Mouse (Mus musculus): Measurements from ENCODE around the gene Ano4. TPM values are rescaled to one million over a fixed set of nuclear protein-coding genes. Genes with fewer than 3 reads are reported as not detected.

Gene Ano4
- polyA plus RNA-seq (2015; fragmentation: Nextera tagmentation; extraction: Ambion mirVana), result not detected in 2 replicates

DNA sequence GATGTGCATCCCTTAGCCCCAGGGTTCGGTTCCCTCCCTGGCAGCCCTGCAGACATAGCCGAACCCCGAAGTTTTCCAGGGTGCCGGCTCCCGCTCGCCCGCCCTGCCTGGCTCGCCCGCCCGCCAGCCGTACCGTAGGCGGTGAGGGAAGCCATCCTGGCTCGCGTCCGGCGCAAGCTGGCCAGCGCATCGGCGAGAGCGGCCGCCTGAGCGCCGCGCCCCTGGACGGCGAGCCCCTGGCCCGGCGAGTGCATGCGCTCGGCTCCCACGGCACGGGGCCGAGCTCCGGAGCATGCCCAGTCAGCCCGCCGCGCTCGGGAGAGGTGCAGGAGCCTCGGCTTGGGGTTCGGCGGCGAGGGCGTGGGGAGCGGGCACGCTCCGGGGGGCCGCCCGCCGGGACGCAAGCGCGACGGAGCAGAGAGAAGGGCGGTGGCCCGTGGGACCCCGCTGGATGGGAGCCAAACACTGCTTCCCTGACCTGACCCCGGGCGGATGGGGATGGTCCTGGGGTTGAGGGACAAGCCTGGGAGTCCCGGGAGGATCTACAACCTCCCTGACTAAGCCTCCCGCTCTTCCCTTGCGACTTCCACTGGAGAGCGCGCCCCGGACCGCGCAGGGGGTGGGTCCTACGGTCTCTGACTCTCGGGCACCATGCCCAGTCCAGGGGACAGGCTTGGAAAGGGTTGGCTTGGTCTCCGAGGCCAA lies at the start of gene Ano4:
TSS of gene Ano4 (minus strand) at position 272 of the 705 bp plus-strand sequence.
- no peak within 1 kb of the TSS for H3K9ac ChIP-seq (replicated peaks)
- peaks cover 5% of the 10 kb centered on the region; the same call in 1 of the 2 replicates for H3K4me1 ChIP-seq (ENCODE audit: insufficient read depth)
- WGBS (ENCODE audit: insufficient replicate concordance), result 1% methylated on average over 59 of the region's 70 CpGs
- TF ChIP-seq CTCF (IDR thresholded peaks at IDR 0.05; ENCODE audit: low read depth) (no peak), EP300 (IDR thresholded peaks at IDR 0.05; ENCODE audit: low read depth) (no peak)
- DNase-seq (peak; percentile 19), ATAC-seq (no peak)
- H3K27ac ChIP-seq (ENCODE audit: low read depth), result no peak within 1 kb of the TSS
- peaks cover 26% of the 10 kb centered on the region for H3K27me3 ChIP-seq (ENCODE audit: insufficient read depth, low read length)
- no peaks in the 10 kb centered on the region for H3K36me3 ChIP-seq (replicated peaks; ENCODE audit: insufficient read depth, low read length)
- peak within 1 kb of the TSS; percentile 39 for H3K4me3 ChIP-seq (ENCODE audit: low read depth, low read length)
- H3K9me3 ChIP-seq (ENCODE audit: low read length), result no peaks in the 10 kb centered on the region
- H3K4me2 ChIP-seq (ENCODE audit: low read depth, low read length), result peak within 1 kb of the TSS; percentile 69

- H3K4me3 ChIP-seq (ENCODE audit: low read depth, low read length), result no peak overlapping the region
- no peaks in the 10 kb centered on the region for H3K36me3 ChIP-seq (replicated peaks; ENCODE audit: insufficient read depth, low read length)
- no peak overlapping the region for H3K27ac ChIP-seq (ENCODE audit: low read depth)
- TF ChIP-seq EP300 (IDR thresholded peaks at IDR 0.05; ENCODE audit: low read depth) (no peak), CTCF (IDR thresholded peaks at IDR 0.05; ENCODE audit: low read depth) (no peak)
- no peaks in the 10 kb centered on the region for H3K9me3 ChIP-seq (ENCODE audit: low read length)
- DNase-seq (no peak), ATAC-seq (no peak)
- H3K27me3 ChIP-seq (ENCODE audit: insufficient read depth, low read length), result no peaks in the 10 kb centered on the region
- no peaks in the 10 kb centered on the region for H3K4me1 ChIP-seq (ENCODE audit: insufficient read depth)
- no peak overlapping the region for H3K4me2 ChIP-seq (ENCODE audit: low read depth, low read length)
- WGBS (ENCODE audit: insufficient replicate concordance), result 62% methylated on average over 4 of the region's 4 CpGs
- H3K9ac ChIP-seq (replicated peaks), result no peak overlapping the region
Measured at GRCm38 (mm10) chr10:89392687-89393086, 48.1 kb upstream of the Ano4 start.

DNA sequence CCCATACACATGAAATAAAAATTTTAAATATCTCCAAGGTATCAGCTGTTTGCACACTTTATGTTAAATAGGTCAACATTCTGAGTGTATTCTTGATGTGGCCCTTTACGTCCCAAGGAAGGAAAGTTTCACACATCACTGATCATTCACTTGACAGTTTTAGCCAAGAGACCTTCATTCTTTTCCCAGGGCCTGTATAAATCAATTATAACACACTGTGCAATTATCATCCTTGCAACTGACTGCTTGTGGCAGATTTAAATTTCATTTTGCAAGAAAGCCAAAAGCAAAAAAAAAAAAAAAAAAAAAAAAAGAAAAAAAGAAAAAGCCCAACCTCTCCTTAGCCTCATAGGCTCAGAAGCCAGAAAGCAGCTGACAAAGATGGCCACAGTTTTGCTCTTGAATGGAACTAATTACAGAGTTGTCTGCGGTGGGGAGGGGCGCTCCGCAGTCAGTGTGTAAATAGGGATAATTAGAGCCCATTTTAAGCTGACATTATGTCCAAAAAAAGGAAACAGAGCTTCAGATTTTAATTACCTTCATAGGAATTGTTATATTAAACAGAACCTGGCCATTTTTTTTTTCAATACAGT lies 47.1 kb upstream of the Ano4 start:
- DNase-seq (no peak), ATAC-seq (no peak)
- Histone ChIP-seq H3K4me3 (ENCODE audit: low read depth, low read length) (no peak overlapping the region), H3K4me1 (ENCODE audit: insufficient read depth) (no peaks in the 10 kb centered on the region), H3K36me3 (replicated peaks; ENCODE audit: insufficient read depth, low read length) (no peaks in the 10 kb centered on the region), H3K9me3 (ENCODE audit: low read length) (no peaks in the 10 kb centered on the region), H3K9ac (replicated peaks) (no peak overlapping the region), H3K27ac (ENCODE audit: low read depth) (no peak overlapping the region), H3K4me2 (ENCODE audit: low read depth, low read length) (no peak overlapping the region), H3K27me3 (ENCODE audit: insufficient read depth, low read length) (no peaks in the 10 kb centered on the region)
- no peak for TF ChIP-seq EP300 (IDR thresholded peaks at IDR 0.05; ENCODE audit: low read depth)
- TF ChIP-seq CTCF (IDR thresholded peaks at IDR 0.05; ENCODE audit: low read depth), result no peak
- WGBS (ENCODE audit: insufficient replicate concordance), result 81% methylated on average over 4 of the region's 4 CpGs

GRCm38 (mm10) chr10:89386461-89386860 lies 41.9 kb upstream of the Ano4 start:
- Histone ChIP-seq H3K9ac (replicated peaks) (no peak overlapping the region), H3K4me1 (ENCODE audit: insufficient read depth) (no peaks in the 10 kb centered on the region), H3K4me2 (ENCODE audit: low read depth, low read length) (no peak overlapping the region), H3K36me3 (replicated peaks; ENCODE audit: insufficient read depth, low read length) (no peaks in the 10 kb centered on the region), H3K4me3 (ENCODE audit: low read depth, low read length) (no peak overlapping the region), H3K27ac (ENCODE audit: low read depth) (no peak overlapping the region), H3K9me3 (ENCODE audit: low read length) (no peaks in the 10 kb centered on the region), H3K27me3 (ENCODE audit: insufficient read depth, low read length) (no peaks in the 10 kb centered on the region)
- 70% methylated on average over 3 of the region's 3 CpGs for WGBS (ENCODE audit: insufficient replicate concordance)
- ATAC-seq (no peak), DNase-seq (no peak)
- TF ChIP-seq EP300 (IDR thresholded peaks at IDR 0.05; ENCODE audit: low read depth), result no peak

DNA sequence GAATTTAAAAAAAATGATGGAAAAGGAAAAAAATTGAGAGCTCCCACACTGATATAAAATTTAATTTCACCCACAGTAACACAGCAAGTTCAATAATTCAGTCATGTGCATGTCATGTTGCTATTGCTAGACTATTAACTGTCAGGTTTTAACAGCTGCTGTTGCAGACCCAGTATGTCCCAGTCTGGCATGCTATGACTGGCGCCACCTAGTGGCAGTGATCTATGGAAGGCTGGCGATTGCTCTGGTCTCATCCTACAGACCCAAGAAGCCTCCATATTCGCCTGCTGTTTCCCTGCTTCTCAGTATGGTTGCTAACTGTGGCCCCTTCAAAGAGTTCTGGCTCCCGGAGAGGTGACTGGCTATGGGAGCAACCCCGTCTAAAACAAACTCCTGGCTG lies 38.9 kb upstream of the Ano4 start:
- TF ChIP-seq CTCF (IDR thresholded peaks at IDR 0.05; ENCODE audit: low read depth), result peak; percentile 93
- TF ChIP-seq EP300 (IDR thresholded peaks at IDR 0.05; ENCODE audit: low read depth), result no peak
- WGBS (ENCODE audit: insufficient replicate concordance), result 8% methylated on average over 5 of the region's 5 CpGs

DNA sequence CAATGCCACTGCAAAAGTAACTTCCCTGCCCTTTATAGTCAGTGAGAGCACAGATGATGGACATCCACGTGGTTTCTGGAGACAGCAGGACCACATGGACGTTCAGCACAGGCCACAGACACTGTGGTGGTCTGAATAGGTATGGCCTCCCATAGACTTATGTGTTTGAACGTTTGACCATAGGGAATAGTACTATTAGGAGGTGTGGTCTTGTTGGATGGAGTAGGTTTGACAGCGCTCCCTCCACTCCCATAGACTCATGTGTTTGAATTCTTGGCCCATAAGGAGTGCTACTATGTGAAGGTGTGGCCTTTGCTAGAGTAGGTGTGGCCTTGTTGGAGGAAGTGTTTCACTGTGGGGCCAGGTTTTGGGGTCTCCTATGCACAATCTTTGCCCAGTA lies 33.2 kb upstream of the Ano4 start:
- H3K9me3 ChIP-seq (ENCODE audit: low read length), result no peaks in the 10 kb centered on the region
- 69% methylated on average over 4 of the region's 4 CpGs for WGBS (ENCODE audit: insufficient replicate concordance)

More for the DNA sequence above, 38.9 kb upstream of the Ano4 start:
- DNase-seq (peak; percentile 82), ATAC-seq (0 out of 2 replicates have a peak, but pooled peaks have one; percentile 40)
- Histone ChIP-seq H3K27ac (ENCODE audit: low read depth) (no peak overlapping the region), H3K9me3 (ENCODE audit: low read length) (no peaks in the 10 kb centered on the region), H3K4me3 (ENCODE audit: low read depth, low read length) (no peak overlapping the region), H3K27me3 (ENCODE audit: insufficient read depth, low read length) (no peaks in the 10 kb centered on the region), H3K36me3 (replicated peaks; ENCODE audit: insufficient read depth, low read length) (no peaks in the 10 kb centered on the region), H3K4me2 (ENCODE audit: low read depth, low read length) (no peak overlapping the region), H3K9ac (replicated peaks) (no peak overlapping the region), H3K4me1 (ENCODE audit: insufficient read depth) (no peaks in the 10 kb centered on the region)

More for the DNA sequence above, 33.2 kb upstream of the Ano4 start:
- H3K4me1 ChIP-seq (ENCODE audit: insufficient read depth), result no peaks in the 10 kb centered on the region
- H3K4me2 ChIP-seq (ENCODE audit: low read depth, low read length), result no peak overlapping the region
- no peak for ATAC-seq
- no peak for DNase-seq
- H3K27ac ChIP-seq (ENCODE audit: low read depth), result no peak overlapping the region
- H3K9ac ChIP-seq (replicated peaks), result no peak overlapping the region
- H3K36me3 ChIP-seq (replicated peaks; ENCODE audit: insufficient read depth, low read length), result no peaks in the 10 kb centered on the region
- H3K4me3 ChIP-seq (ENCODE audit: low read depth, low read length), result no peak overlapping the region
- H3K27me3 ChIP-seq (ENCODE audit: insufficient read depth, low read length), result no peaks in the 10 kb centered on the region
- TF ChIP-seq EP300 (IDR thresholded peaks at IDR 0.05; ENCODE audit: low read depth), result no peak
- no peak for TF ChIP-seq CTCF (IDR thresholded peaks at IDR 0.05; ENCODE audit: low read depth)
